Mouse (Mus musculus) monocyte, adult 5-6 weeks (primary cell): ENCODE data around the gene Trim40. TPM values are rescaled to one million over a fixed set of nuclear protein-coding genes. Genes with fewer than 3 reads are reported as not detected.

Experiments
- ATAC-seq: fragments of 153-309, 156-312 bp; replicated peaks from 2 replicates; pipeline ENCODE4 v1.8.0; 2017; ENCODE audit warnings: mild to moderate bottlenecking; ENCODE audit not compliant: low TSS enrichment, insufficient number of reproducible peaks, severe bottlenecking, poor library complexity, low FRiP score
- total RNA-seq: library from RNA; stranded (forward); fragments of 200-1000, 200-491, 200-594 nt; gene quantifications from 3 replicates; pipeline ENCODE4 v1.2.3, GENCODE M21; 2017

Gene Trim40
- not detected in 3 replicates for total RNA-seq

- no peak for ATAC-seq
These were observed at the start of gene Trim40 for GRCm38 (mm10) chr17:36890073-36890903. Gene Trim40, minus strand, starts transcription at chr17:36890123.

- no peak for ATAC-seq
These were observed 48.1 kb upstream of the Trim40 start for GRCm38 (mm10) chr17:36938056-36938455.

GRCm38 (mm10) chr17:36931806-36932205 lies 41.9 kb upstream of the Trim40 start:
- ATAC-seq: no peak

- no peak for ATAC-seq
These were observed 41.2 kb upstream of the Trim40 start for GRCm38 (mm10) chr17:36931130-36931529.

- no peak for ATAC-seq
These were observed 40.3 kb upstream of the Trim40 start for GRCm38 (mm10) chr17:36930233-36930632.

- no peak for ATAC-seq
These were observed 39.5 kb upstream of the Trim40 start for GRCm38 (mm10) chr17:36929236-36929932.

- no peak for ATAC-seq
These were observed 37.7 kb upstream of the Trim40 start for GRCm38 (mm10) chr17:36927496-36928120.

- no peak for ATAC-seq
These were observed 33.6 kb upstream of the Trim40 start for GRCm38 (mm10) chr17:36923491-36923890.

GRCm38 (mm10) chr17:36922715-36923114 lies 32.8 kb upstream of the Trim40 start:
- ATAC-seq: no peak

GRCm38 (mm10) chr17:36920239-36920638 lies 30.3 kb upstream of the Trim40 start:
- ATAC-seq: no peak

GRCm38 (mm10) chr17:36915076-36915475 lies 25.2 kb upstream of the Trim40 start:
- ATAC-seq: no peak

- 0 out of 2 replicates have a peak, but pooled peaks have one; percentile 53 for ATAC-seq
These were observed 24.2 kb upstream of the Trim40 start for GRCm38 (mm10) chr17:36914108-36914507.

GRCm38 (mm10) chr17:36912031-36912430 lies 22.1 kb upstream of the Trim40 start:
- no peak for ATAC-seq

- no peak for ATAC-seq
These were observed 19.9 kb upstream of the Trim40 start for GRCm38 (mm10) chr17:36909802-36910201.

- no peak for ATAC-seq
These were observed 18.3 kb upstream of the Trim40 start for GRCm38 (mm10) chr17:36908235-36908634.

- ATAC-seq: no peak
These were observed 13.7 kb upstream of the Trim40 start for GRCm38 (mm10) chr17:36903651-36904050.

GRCm38 (mm10) chr17:36900691-36901090 lies 10.8 kb upstream of the Trim40 start:
- ATAC-seq: no peak

GRCm38 (mm10) chr17:36900001-36900400 lies 10.1 kb upstream of the Trim40 start:
- no peak for ATAC-seq

- no peak for ATAC-seq
These were observed 9.5 kb upstream of the Trim40 start for GRCm38 (mm10) chr17:36899376-36899775.
